Mouse (Mus musculus): Measurements from ENCODE around the gene Cltrn. TPM values are rescaled to one million over a fixed set of nuclear protein-coding genes. Genes with fewer than 3 reads are reported as not detected.

Gene Cltrn
- total and polyA plus RNA-seq, 2 experiments: not detected

DNA sequence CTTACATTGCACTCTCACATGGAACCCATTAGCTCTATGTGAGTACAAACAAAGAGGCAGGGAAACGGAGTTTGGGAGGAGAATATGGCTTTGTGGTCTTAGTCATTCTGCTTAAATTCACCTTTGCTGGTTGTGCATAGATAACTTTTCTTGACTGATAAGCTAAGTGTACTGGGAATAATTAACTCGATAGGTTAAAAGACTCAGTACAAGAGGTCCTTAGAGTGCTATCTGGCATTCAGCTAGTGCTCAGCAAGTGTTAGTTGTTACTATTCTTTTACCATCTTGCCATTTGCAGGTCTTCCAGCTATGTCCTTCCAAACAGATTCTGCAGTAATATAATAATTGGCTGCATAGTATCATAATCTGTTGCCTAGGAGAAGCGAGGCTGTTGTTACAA, 22.5 kb downstream of the Cltrn start:
- no peaks in the 10 kb centered on the region for H3K27me3 ChIP-seq (ENCODE audit: control insufficient read depth, insufficient read depth, low read length)
- no peak overlapping the region for H3K27ac ChIP-seq (replicated peaks; ENCODE audit: insufficient read depth, low read depth, low read length)
- no peak for DNase-seq (ENCODE audit: extremely low read depth, low read depth, low spot score)
- H3K9ac ChIP-seq (ENCODE audit: low read depth, low read length): no peak overlapping the region
- 75% methylated on average over 3 of the region's 3 CpGs for WGBS
- TF ChIP-seq CTCF (IDR thresholded peaks at IDR 0.05; ENCODE audit: low read depth, low read length) (no peak), POLR2A (IDR thresholded peaks at IDR 0.05; ENCODE audit: extremely low read depth, insufficient read depth, low read length) (no peak)
- H3K79me2 ChIP-seq (ENCODE audit: control insufficient read depth, insufficient read depth, low read length): no peaks in the 10 kb centered on the region
- H3K4me1 ChIP-seq (ENCODE audit: control insufficient read depth, insufficient read depth, low read length): no peaks in the 10 kb centered on the region
- no peaks in the 10 kb centered on the region for H3K36me3 ChIP-seq (ENCODE audit: control insufficient read depth, insufficient read depth, low read length)
- H3K4me3 ChIP-seq (ENCODE audit: insufficient read depth, low read depth, low read length): no peak overlapping the region

DNA sequence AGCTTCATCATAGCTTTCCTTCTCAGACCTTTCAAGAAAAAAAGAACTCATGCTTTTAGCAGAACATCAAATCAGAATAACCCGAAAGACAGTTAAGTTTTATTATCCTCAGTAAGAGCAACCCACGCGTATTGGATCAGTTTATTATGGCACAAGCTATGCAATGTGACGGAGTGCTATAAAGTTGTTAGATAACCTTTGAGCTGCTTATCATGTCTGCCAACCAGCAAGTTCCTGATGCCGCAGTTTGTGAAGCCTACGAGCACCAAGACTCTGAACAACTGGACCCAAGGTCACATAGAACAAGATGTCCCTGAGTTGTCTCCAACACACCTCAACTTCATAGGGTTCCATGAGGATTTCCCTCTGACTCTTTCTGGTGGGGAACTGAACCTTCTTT, 25.1 kb downstream of the Cltrn start:
- no peak for DNase-seq (ENCODE audit: extremely low read depth, low read depth, low spot score)
- Histone ChIP-seq H3K79me2 (ENCODE audit: control insufficient read depth, insufficient read depth, low read length) (no peaks in the 10 kb centered on the region), H3K4me1 (ENCODE audit: control insufficient read depth, insufficient read depth, low read length) (no peaks in the 10 kb centered on the region), H3K9ac (ENCODE audit: low read depth, low read length) (no peak overlapping the region), H3K4me3 (ENCODE audit: insufficient read depth, low read depth, low read length) (no peak overlapping the region), H3K36me3 (ENCODE audit: control insufficient read depth, insufficient read depth, low read length) (no peaks in the 10 kb centered on the region), H3K27me3 (ENCODE audit: control insufficient read depth, insufficient read depth, low read length) (no peaks in the 10 kb centered on the region), H3K27ac (replicated peaks; ENCODE audit: insufficient read depth, low read depth, low read length) (no peak overlapping the region)
- TF ChIP-seq CTCF (IDR thresholded peaks at IDR 0.05; ENCODE audit: low read depth, low read length) (no peak), POLR2A (IDR thresholded peaks at IDR 0.05; ENCODE audit: extremely low read depth, insufficient read depth, low read length) (no peak)
- WGBS: 79% methylated on average over 6 of the region's 6 CpGs

DNA sequence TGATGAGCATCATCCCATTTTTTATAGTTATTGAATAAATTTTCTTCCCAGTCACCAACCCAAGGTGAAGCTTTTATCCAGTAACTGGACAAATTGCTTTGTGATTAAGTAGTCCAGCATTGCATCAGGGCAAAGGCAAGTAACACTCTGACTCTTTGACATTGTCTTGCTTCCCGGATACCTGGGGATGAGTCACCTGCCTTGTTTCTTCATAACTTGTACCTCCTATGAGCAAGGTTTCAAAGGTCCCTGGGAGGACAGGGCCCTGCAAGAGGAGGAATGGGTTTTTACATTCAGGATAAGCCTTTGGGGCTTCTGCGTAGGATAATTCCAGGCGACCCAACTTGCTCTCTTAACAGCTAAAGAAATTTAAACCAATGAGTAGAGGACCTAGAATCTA, 35.3 kb downstream of the Cltrn start:
- 93% methylated on average over 3 of the region's 3 CpGs for WGBS
- H3K36me3 ChIP-seq (ENCODE audit: control insufficient read depth, insufficient read depth, low read length): no peaks in the 10 kb centered on the region
- no peak overlapping the region for H3K4me3 ChIP-seq (ENCODE audit: insufficient read depth, low read depth, low read length)
- H3K79me2 ChIP-seq (ENCODE audit: control insufficient read depth, insufficient read depth, low read length): no peaks in the 10 kb centered on the region
- DNase-seq (ENCODE audit: extremely low read depth, low read depth, low spot score): no peak
- TF ChIP-seq POLR2A (IDR thresholded peaks at IDR 0.05; ENCODE audit: extremely low read depth, insufficient read depth, low read length) (no peak), CTCF (IDR thresholded peaks at IDR 0.05; ENCODE audit: low read depth, low read length) (no peak)
- H3K9ac ChIP-seq (ENCODE audit: low read depth, low read length): no peak overlapping the region
- H3K27me3 ChIP-seq (ENCODE audit: control insufficient read depth, insufficient read depth, low read length): no peaks in the 10 kb centered on the region
- H3K4me1 ChIP-seq (ENCODE audit: control insufficient read depth, insufficient read depth, low read length): no peaks in the 10 kb centered on the region
- no peak overlapping the region for H3K27ac ChIP-seq (replicated peaks; ENCODE audit: insufficient read depth, low read depth, low read length)

DNA sequence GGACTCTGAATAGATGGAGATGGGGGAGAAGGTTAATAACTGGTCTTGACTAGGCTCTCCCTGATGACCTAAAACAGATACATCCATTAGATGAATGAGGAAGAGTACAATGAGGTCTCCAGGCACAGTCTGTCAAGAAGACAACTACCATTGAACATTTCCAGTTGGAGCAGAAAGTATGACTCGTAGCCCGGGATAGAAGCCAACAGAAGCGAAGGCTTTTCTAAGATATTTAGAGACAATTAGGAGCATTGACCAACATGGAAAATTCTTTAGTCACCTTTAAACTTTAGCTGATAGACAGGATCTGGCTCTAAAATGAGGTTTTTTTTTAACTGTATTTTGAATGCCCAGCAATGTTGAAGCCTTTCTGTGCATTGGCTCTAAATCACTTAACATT, 44.9 kb downstream of the Cltrn start:
- H3K79me2 ChIP-seq (ENCODE audit: control insufficient read depth, insufficient read depth, low read length): no peaks in the 10 kb centered on the region
- no peaks in the 10 kb centered on the region for H3K4me1 ChIP-seq (ENCODE audit: control insufficient read depth, insufficient read depth, low read length)
- H3K4me3 ChIP-seq (ENCODE audit: insufficient read depth, low read depth, low read length): no peak overlapping the region
- no peak overlapping the region for H3K9ac ChIP-seq (ENCODE audit: low read depth, low read length)
- 82% methylated on average over 3 of the region's 3 CpGs for whole genome bisulfite sequencing
- H3K36me3 ChIP-seq (ENCODE audit: control insufficient read depth, insufficient read depth, low read length): no peaks in the 10 kb centered on the region
- TF ChIP-seq POLR2A (IDR thresholded peaks at IDR 0.05; ENCODE audit: extremely low read depth, insufficient read depth, low read length) (no peak), CTCF (IDR thresholded peaks at IDR 0.05; ENCODE audit: low read depth, low read length) (no peak)
- DNase-seq (ENCODE audit: extremely low read depth, low read depth, low spot score): no peak
- no peak overlapping the region for H3K27ac ChIP-seq (replicated peaks; ENCODE audit: insufficient read depth, low read depth, low read length)
- H3K27me3 ChIP-seq (ENCODE audit: control insufficient read depth, insufficient read depth, low read length): no peaks in the 10 kb centered on the region

DNA sequence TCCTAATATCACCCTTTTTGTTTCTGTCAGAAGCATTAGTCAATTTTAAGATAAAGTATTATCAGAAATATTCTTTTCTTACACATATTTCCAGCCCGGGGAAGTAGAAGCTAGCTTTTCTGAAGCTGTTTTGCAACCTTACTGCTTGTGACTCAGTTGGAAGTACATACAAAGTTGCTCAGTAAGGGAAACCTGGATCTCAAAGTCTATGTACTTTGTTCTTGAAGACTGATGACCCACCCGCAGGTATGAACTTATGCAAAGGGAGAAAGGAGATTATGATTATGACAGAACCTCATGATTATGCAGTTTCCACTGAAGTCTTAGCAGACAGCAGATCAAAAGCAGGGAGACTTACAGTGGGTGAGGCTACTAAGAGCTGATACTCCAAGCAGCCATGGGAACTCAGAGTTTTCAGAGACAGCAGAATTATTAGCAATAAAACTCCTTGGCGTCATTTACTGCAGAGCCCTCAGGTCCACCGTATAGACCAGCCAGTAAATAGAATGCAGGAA, 46.7 kb downstream of the Cltrn start:
- Histone ChIP-seq H3K27me3 (ENCODE audit: control insufficient read depth, insufficient read depth, low read length) (no peaks in the 10 kb centered on the region), H3K27ac (replicated peaks; ENCODE audit: insufficient read depth, low read depth, low read length) (no peak overlapping the region), H3K9ac (ENCODE audit: low read depth, low read length) (no peak overlapping the region), H3K79me2 (ENCODE audit: control insufficient read depth, insufficient read depth, low read length) (no peaks in the 10 kb centered on the region), H3K4me1 (ENCODE audit: control insufficient read depth, insufficient read depth, low read length) (no peaks in the 10 kb centered on the region), H3K36me3 (ENCODE audit: control insufficient read depth, insufficient read depth, low read length) (no peaks in the 10 kb centered on the region), H3K4me3 (ENCODE audit: insufficient read depth, low read depth, low read length) (no peak overlapping the region)
- TF ChIP-seq POLR2A (IDR thresholded peaks at IDR 0.05; ENCODE audit: extremely low read depth, insufficient read depth, low read length): no peak
- TF ChIP-seq CTCF (IDR thresholded peaks at IDR 0.05; ENCODE audit: low read depth, low read length): no peak
- no peak for DNase-seq (ENCODE audit: extremely low read depth, low read depth, low spot score)
- WGBS: 92% methylated on average over 4 of the region's 4 CpGs

DNA sequence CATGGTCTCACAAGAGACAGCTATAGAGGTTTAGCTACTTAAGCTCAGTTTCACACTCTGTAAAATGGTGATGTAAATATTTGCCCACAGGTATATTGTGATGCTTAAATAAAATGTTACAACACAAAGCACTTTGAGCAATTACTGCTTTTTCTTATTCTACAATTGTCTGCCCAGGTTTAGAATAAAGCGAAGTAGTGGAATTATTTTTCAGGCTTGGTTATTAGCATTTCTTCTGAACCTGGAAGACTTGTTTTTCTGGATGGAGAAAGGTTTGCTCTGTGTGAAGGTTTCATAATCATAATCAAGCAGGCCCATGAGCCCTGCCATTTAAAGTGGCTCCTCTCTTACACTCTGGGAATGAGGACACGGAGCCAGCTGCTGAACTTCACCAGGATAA, 50.4 kb downstream of the Cltrn start, which contains the start of gene Ace2:
Gene Ace2, plus strand, starts transcription at position 301 of the 400 bp plus-strand sequence.
- H3K4me1 ChIP-seq (ENCODE audit: control insufficient read depth, insufficient read depth, low read length): no peaks in the 10 kb centered on the region

More for the DNA sequence above, 50.4 kb downstream of the Cltrn start, which contains the start of gene Ace2:
- Histone ChIP-seq H3K79me2 (ENCODE audit: control insufficient read depth, insufficient read depth, low read length) (no peaks in the 10 kb centered on the region), H3K27me3 (ENCODE audit: control insufficient read depth, insufficient read depth, low read length) (no peaks in the 10 kb centered on the region), H3K4me3 (ENCODE audit: insufficient read depth, low read depth, low read length) (no peak within 1 kb of the TSS), H3K36me3 (ENCODE audit: control insufficient read depth, insufficient read depth, low read length) (no peaks in the 10 kb centered on the region), H3K27ac (replicated peaks; ENCODE audit: insufficient read depth, low read depth, low read length) (no peak within 1 kb of the TSS), H3K9ac (ENCODE audit: low read depth, low read length) (no peak within 1 kb of the TSS)
- DNase-seq (ENCODE audit: extremely low read depth, low read depth, low spot score): no peak
- TF ChIP-seq CTCF (IDR thresholded peaks at IDR 0.05; ENCODE audit: low read depth, low read length) (no peak), POLR2A (IDR thresholded peaks at IDR 0.05; ENCODE audit: extremely low read depth, insufficient read depth, low read length) (no peak)
- WGBS: 90% methylated on average over 2 of the region's 2 CpGs
